Mouse (Mus musculus) limb, embryonic 14.5 days (tissue): ENCODE measurements around the gene Ankrd53. TPM values are rescaled to one million over a fixed set of nuclear protein-coding genes. Genes with fewer than 3 reads are reported as not detected.

Experiments used
- ATAC-seq: fragments of 200-750 bp; cut with Nextera tagmentation; 2 replicates; pipeline ENCODE4 v1.8.0; 2017; ENCODE audit warnings: low read depth, moderate number of reproducible peaks, moderate TSS enrichment; ENCODE audit not compliant: low FRiP score
- DNase-seq: peaks from one replicate; pipeline ENCODE4 v3.0.0-alpha.2; 2015; ENCODE audit warnings: low spot score
- H3K27ac ChIP-seq: fragments of 300-500 bp; sonication (generic); replicated peaks from 2 replicates; pipeline ENCODE4 v1.5.1; 2014; ENCODE audit warnings: low read depth, mild to moderate bottlenecking, low read length, moderate library complexity, mixed read lengths
- H3K27me3 ChIP-seq: fragments of 300-500 bp; sonication (generic); 2 replicates; pipeline ENCODE4 v1.6.1; 2014; ENCODE audit warnings: low read length, mixed read lengths; ENCODE audit not compliant: control insufficient read depth, insufficient read depth
- H3K36me3 ChIP-seq: fragments of 300-500 bp; sonication (generic); 2 replicates; pipeline ENCODE4 v1.6.1; 2014; ENCODE audit warnings: mild to moderate bottlenecking, low read length, moderate library complexity, mixed read lengths; ENCODE audit not compliant: control insufficient read depth, insufficient read depth
- H3K4me1 ChIP-seq: fragments of 300-500 bp; sonication (generic); 2 replicates; pipeline ENCODE4 v1.6.1; 2014; ENCODE audit warnings: antibody characterized with exemption, low read length, mixed read lengths; ENCODE audit not compliant: control insufficient read depth, insufficient read depth
- H3K4me2 ChIP-seq: fragments of 300-500 bp; sonication (generic); replicated peaks from 2 replicates; pipeline ENCODE4 v1.6.1; 2014; ENCODE audit warnings: low read depth, mild to moderate bottlenecking, low read length, moderate library complexity; ENCODE audit not compliant: severe bottlenecking
- H3K4me3 ChIP-seq: fragments of 300-500 bp; sonication (generic); replicated peaks from 2 replicates; pipeline ENCODE4 v1.5.1; 2014; ENCODE audit warnings: low read length
- H3K9ac ChIP-seq: fragments of 300-500 bp; sonication (generic); 2 replicates; pipeline ENCODE4 v1.6.1; 2014; ENCODE audit warnings: mild to moderate bottlenecking, low read depth, low read length, moderate library complexity; ENCODE audit not compliant: severe bottlenecking
- H3K9me3 ChIP-seq: fragments of 300-500 bp; sonication (generic); 2 replicates; pipeline ENCODE4 v1.6.1; 2016; ENCODE audit warnings: low read length; ENCODE audit not compliant: control insufficient read depth
- POLR2A ChIP-seq: fragments of 200-500 bp; IDR thresholded peaks from 2 replicates; pipeline ENCODE4 v1.8.0; 2012; ENCODE audit warnings: inconsistent platforms, mild to moderate bottlenecking, moderate library complexity, borderline replicate concordance; ENCODE audit not compliant: insufficient read depth, insufficient read length; ENCODE audit errors: extremely low read depth
- WGBS: fragments of 180-500 bp; shearing (Covaris S2); extraction: QIAGEN DNeasy Blood & Tissue Kit; methylation state at CpG from one replicate; pipeline ENCODE4 v1.1.7; 2014; 5-methylcytosine and 5-hydroxymethylcytosine counted together
- polyA plus RNA-seq, 2 experiments: library from polyadenylated mRNA; depleted of rRNA in 1 of 2; stranded (reverse) in 1 of 2; unstranded in 1 of 2; fragments of >200 nt; fragmentation: Nextera tagmentation in 1 of 2; extraction: Ambion mirVana in 1 of 2; gene quantifications; 2 replicates each; pipeline versions ENCODE4 v1.2.1 to v1.2.3; 2012 to 2014

Gene Ankrd53
- polyA plus RNA-seq, 2 experiments = not detected

- Histone ChIP-seq H3K9ac (peak within 1 kb of the TSS; percentile 74), H3K27ac (peak within 1 kb of the TSS; percentile 90), H3K27me3 (no peaks in the 10 kb centered on the region), H3K4me1 (0 out of 2 replicates have a peak, but pooled peaks cover 5% of the 10 kb centered on the region), H3K36me3 (peaks cover 3% of the 10 kb centered on the region), H3K4me3 (peak within 1 kb of the TSS; percentile 73), H3K4me2 (peak within 1 kb of the TSS; percentile 77), H3K9me3 (no peaks in the 10 kb centered on the region)
- peak; percentile 81; the same call in 1 of the 2 replicates for TF ChIP-seq POLR2A
- WGBS = 0% methylated on average over 38 of the region's 43 CpGs
- DNase-seq (peak; percentile 91), ATAC-seq (peak; percentile 95)
These were observed 32.4 kb downstream of the Ankrd53 start, which contains the start of gene Nagk for GRCm38 (mm10) chr6:83794760-83795296. Gene Nagk, plus strand, starts transcription at chr6:83794982.

DNA sequence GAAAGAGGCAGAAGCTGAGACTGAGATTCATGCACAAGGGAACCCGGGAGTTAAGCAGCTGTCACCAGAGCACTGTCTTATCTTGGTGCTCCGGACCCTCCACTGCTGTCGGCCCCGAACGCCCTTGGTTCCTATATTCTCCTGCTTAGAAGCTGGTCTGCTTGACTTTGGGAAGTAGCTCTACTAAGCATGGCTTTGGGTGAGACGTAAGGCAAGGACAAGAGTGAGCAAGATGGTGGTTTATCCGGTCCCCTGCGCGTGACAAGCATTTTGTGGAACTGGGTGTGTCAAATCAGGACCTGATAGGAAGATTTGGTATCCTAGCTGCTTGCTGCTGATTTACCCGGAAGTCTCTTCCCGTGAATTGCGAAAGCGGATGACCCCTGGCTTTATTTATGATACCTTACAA lies 33.1 kb downstream of the Ankrd53 start:
- DNase-seq (peak; percentile 41), ATAC-seq (0 out of 2 replicates have a peak, but pooled peaks have one; percentile 4)
- no peaks in the 10 kb centered on the region for H3K27me3 ChIP-seq

GRCm38 (mm10) chr6:83796686-83797085 lies 34.2 kb downstream of the Ankrd53 start:
- ATAC-seq = no peak
- Histone ChIP-seq H3K36me3 (peaks cover 20% of the 10 kb centered on the region), H3K9ac (no peak overlapping the region), H3K27ac (no peak overlapping the region), H3K4me2 (no peak overlapping the region), H3K9me3 (no peaks in the 10 kb centered on the region), H3K27me3 (no peaks in the 10 kb centered on the region), H3K4me1 (0 out of 2 replicates have a peak, but pooled peaks cover 5% of the 10 kb centered on the region), H3K4me3 (no peak overlapping the region)
- no peak for TF ChIP-seq POLR2A
- no peak for DNase-seq
- 67% methylated on average over 3 of the region's 3 CpGs for whole genome bisulfite sequencing

More for the DNA sequence above, 33.1 kb downstream of the Ankrd53 start:
- Histone ChIP-seq H3K9ac (peak overlapping the region; percentile 74), H3K4me3 (peak overlapping the region; percentile 73), H3K4me1 (0 out of 2 replicates have a peak, but pooled peaks cover 5% of the 10 kb centered on the region), H3K36me3 (peaks cover 10% of the 10 kb centered on the region), H3K9me3 (no peaks in the 10 kb centered on the region), H3K27ac (peak overlapping the region; percentile 90), H3K4me2 (peak overlapping the region; percentile 77)
- WGBS = 11% methylated on average over 13 of the region's 13 CpGs
- TF ChIP-seq POLR2A = no peak

- no peak overlapping the region for H3K27ac ChIP-seq
- ATAC-seq (no peak), DNase-seq (no peak)
- no peak overlapping the region for H3K9ac ChIP-seq
- no peak for TF ChIP-seq POLR2A
- no peaks in the 10 kb centered on the region for H3K4me1 ChIP-seq
- peaks cover 46% of the 10 kb centered on the region for H3K36me3 ChIP-seq
- no peak overlapping the region for H3K4me3 ChIP-seq
- 92% methylated on average over 5 of the region's 5 CpGs for WGBS
- no peaks in the 10 kb centered on the region for H3K27me3 ChIP-seq
- H3K4me2 ChIP-seq = no peak overlapping the region
- no peaks in the 10 kb centered on the region for H3K9me3 ChIP-seq
These were observed 39.6 kb downstream of the Ankrd53 start for GRCm38 (mm10) chr6:83802033-83802432.

GRCm38 (mm10) chr6:83802846-83803245 lies 40.4 kb downstream of the Ankrd53 start:
- H3K27ac ChIP-seq = no peak overlapping the region
- H3K27me3 ChIP-seq = no peaks in the 10 kb centered on the region
- 87% methylated on average over 3 of the region's 3 CpGs for WGBS
- H3K9ac ChIP-seq = no peak overlapping the region
- no peak overlapping the region for H3K4me3 ChIP-seq
- no peaks in the 10 kb centered on the region for H3K9me3 ChIP-seq
- DNase-seq (no peak), ATAC-seq (no peak)
- H3K4me2 ChIP-seq = no peak overlapping the region
- TF ChIP-seq POLR2A = no peak
- peaks cover 54% of the 10 kb centered on the region for H3K36me3 ChIP-seq
- no peaks in the 10 kb centered on the region for H3K4me1 ChIP-seq
